Mouse (Mus musculus): ENCODE data around the gene Dmtf1. TPM values are rescaled to one million over a fixed set of nuclear protein-coding genes. Genes with fewer than 3 reads are reported as not detected.

Gene Dmtf1
- polyA plus RNA-seq, 1 experiment from 2014 or later, result 34.5 TPM

- no peaks in the 10 kb centered on the region for H3K36me3 ChIP-seq (ENCODE audit: control insufficient read depth, insufficient read depth, low read length)
- no peak overlapping the region for H3K4me2 ChIP-seq
- no peak overlapping the region for H3K9ac ChIP-seq (ENCODE audit: low read depth, low read length)
- ATAC-seq (replicated peaks; ENCODE audit: low FRiP score) (no peak), DNase-seq (ENCODE audit: low spot score) (no peak)
- H3K4me1 ChIP-seq (replicated peaks; ENCODE audit: control insufficient read depth, insufficient read depth, low read length), result no peaks in the 10 kb centered on the region
- no peaks in the 10 kb centered on the region for H3K9me3 ChIP-seq (ENCODE audit: control insufficient read depth, low read length)
- H3K27ac ChIP-seq (ENCODE audit: low read depth, low read length), result no peak overlapping the region
- H3K4me3 ChIP-seq (ENCODE audit: low read depth, low read length), result no peak overlapping the region
- no peaks in the 10 kb centered on the region for H3K27me3 ChIP-seq (replicated peaks; ENCODE audit: control insufficient read depth, insufficient read depth, low read length)
Measured at GRCm38 (mm10) chr5:9079773-9080501, 81.6 kb downstream of the Dmtf1 start.

DNA sequence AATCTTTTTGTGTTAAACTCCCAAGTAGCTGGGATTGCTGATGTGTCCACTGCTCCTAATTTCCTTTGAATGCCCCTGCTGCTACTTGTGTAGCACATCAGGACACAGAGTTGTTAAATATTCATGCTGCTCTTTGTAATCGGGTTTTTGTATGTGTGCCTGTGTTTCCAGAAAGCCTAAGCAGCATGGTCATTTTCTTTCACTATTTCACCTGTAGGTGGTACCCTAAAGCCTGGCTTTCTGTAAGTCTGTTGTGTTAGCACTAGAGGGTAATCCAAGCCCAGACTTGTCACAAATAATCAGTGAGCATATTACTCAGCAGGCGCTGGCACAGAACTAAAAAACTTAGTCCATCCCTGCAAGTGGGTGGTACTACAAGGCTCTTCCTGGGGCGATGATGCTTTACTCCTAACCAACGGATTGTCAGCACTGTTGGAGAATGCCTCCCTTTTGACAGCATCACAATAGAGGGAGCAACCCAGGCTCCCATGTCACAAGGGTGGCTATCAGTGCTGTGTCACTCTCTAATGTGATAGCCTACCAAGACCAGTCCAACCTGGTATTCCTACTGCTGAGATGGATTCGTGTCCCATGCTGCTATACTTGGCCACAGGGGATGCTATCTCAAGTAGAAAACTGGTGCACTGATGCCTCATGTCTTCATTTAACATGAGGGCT, 88.3 kb downstream of the Dmtf1 start:
- Histone ChIP-seq H3K9ac (ENCODE audit: low read depth, low read length) (no peak overlapping the region), H3K4me3 (ENCODE audit: low read depth, low read length) (no peak overlapping the region), H3K27me3 (replicated peaks; ENCODE audit: control insufficient read depth, insufficient read depth, low read length) (no peaks in the 10 kb centered on the region), H3K27ac (ENCODE audit: low read depth, low read length) (no peak overlapping the region), H3K9me3 (ENCODE audit: control insufficient read depth, low read length) (no peaks in the 10 kb centered on the region), H3K4me1 (replicated peaks; ENCODE audit: control insufficient read depth, insufficient read depth, low read length) (no peaks in the 10 kb centered on the region), H3K4me2 (no peak overlapping the region), H3K36me3 (ENCODE audit: control insufficient read depth, insufficient read depth, low read length) (no peaks in the 10 kb centered on the region)
- DNase-seq (ENCODE audit: low spot score) (no peak), ATAC-seq (replicated peaks; ENCODE audit: low FRiP score) (no peak)
- WGBS, result 57% methylated on average over 5 of the region's 5 CpGs

DNA sequence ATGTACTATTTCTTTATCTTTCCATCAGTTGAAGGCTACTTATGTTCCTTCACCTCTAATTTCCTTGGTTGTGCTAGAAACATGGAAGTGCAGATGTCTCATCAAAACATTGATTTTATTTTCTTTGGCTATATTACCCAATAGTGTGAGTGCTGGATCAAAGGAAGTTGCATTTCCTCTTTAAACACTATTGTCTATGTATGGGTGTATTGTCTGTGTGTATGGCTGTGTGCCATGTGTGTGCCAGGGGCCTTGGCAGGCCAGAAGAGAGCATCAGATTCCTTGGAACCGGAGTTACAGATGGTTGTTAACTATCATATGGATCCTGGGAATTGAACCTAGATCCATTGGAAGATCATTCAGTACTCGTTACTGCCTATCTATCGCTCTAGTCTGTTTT, 90.2 kb downstream of the Dmtf1 start:
- Histone ChIP-seq H3K4me3 (ENCODE audit: low read depth, low read length) (no peak overlapping the region), H3K9ac (ENCODE audit: low read depth, low read length) (no peak overlapping the region), H3K36me3 (ENCODE audit: control insufficient read depth, insufficient read depth, low read length) (no peaks in the 10 kb centered on the region), H3K27me3 (replicated peaks; ENCODE audit: control insufficient read depth, insufficient read depth, low read length) (no peaks in the 10 kb centered on the region), H3K4me2 (no peak overlapping the region), H3K9me3 (ENCODE audit: control insufficient read depth, low read length) (no peaks in the 10 kb centered on the region), H3K4me1 (replicated peaks; ENCODE audit: control insufficient read depth, insufficient read depth, low read length) (no peaks in the 10 kb centered on the region), H3K27ac (ENCODE audit: low read depth, low read length) (no peak overlapping the region)
- no peak for DNase-seq (ENCODE audit: low spot score)
- no peak for ATAC-seq (replicated peaks; ENCODE audit: low FRiP score)
- 84% methylated on average over 3 of the region's 3 CpGs for WGBS

DNA sequence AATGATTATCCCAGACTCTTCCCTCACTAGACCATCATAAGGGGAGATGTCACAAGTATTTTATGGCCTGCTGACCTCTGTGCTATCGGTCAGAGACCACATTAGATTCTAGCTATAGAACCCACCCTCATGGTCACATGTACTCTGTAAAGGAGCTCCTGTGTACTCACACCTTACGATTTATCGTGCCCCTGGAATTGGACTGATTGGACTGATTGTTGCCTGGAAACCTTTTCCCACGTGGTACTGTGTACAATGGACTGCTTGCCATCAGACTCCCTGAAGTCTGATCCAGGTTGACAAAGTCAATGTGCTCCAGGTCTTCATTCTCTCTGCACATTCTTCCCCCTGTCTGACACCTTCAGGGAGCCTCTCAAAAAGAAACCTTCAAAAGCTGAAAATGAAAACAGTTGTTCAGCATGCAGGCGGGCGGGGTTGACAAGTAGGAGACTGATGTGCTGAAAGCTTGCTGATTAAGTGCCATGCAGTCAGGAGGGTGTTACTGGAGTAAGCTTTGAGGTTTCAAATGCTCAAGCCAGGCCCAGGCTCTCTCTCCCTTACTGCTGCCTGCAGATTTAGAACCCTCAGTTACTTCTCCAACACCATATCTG, 91.9 kb downstream of the Dmtf1 start:
- Histone ChIP-seq H3K27me3 (replicated peaks; ENCODE audit: control insufficient read depth, insufficient read depth, low read length) (no peaks in the 10 kb centered on the region), H3K9ac (ENCODE audit: low read depth, low read length) (no peak overlapping the region), H3K9me3 (ENCODE audit: control insufficient read depth, low read length) (no peaks in the 10 kb centered on the region), H3K36me3 (ENCODE audit: control insufficient read depth, insufficient read depth, low read length) (no peaks in the 10 kb centered on the region), H3K4me2 (no peak overlapping the region), H3K27ac (ENCODE audit: low read depth, low read length) (no peak overlapping the region), H3K4me1 (replicated peaks; ENCODE audit: control insufficient read depth, insufficient read depth, low read length) (no peaks in the 10 kb centered on the region), H3K4me3 (ENCODE audit: low read depth, low read length) (no peak overlapping the region)
- WGBS, result 70% methylated on average over 6 of the region's 6 CpGs
- no peak for ATAC-seq (replicated peaks; ENCODE audit: low FRiP score)
- DNase-seq (ENCODE audit: low spot score), result no peak

DNA sequence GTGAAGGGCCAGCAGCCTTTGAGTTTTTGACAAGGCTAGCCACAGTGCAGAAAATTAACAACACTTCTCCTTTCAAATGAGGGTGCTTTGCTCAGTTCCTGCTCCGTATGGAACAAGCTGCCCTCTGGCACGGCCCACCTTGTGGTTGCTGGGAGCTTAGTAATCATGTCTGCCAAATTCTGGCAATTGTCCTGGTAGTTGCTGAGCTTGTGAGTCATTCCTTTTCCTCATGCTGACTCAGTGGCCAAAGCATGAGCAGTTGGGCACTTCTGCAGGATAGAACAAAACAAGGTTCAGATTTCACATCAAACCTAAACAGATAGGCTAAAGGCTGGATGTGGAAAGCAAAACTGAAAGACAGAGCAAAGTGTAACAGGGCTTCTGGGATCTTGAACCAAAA, 92.7 kb downstream of the Dmtf1 start:
- 49% methylated on average over 2 of the region's 2 CpGs for WGBS
- H3K27ac ChIP-seq (ENCODE audit: low read depth, low read length), result no peak overlapping the region
- no peak overlapping the region for H3K4me3 ChIP-seq (ENCODE audit: low read depth, low read length)
- DNase-seq (ENCODE audit: low spot score), result no peak
- no peaks in the 10 kb centered on the region for H3K4me1 ChIP-seq (replicated peaks; ENCODE audit: control insufficient read depth, insufficient read depth, low read length)
- no peaks in the 10 kb centered on the region for H3K36me3 ChIP-seq (ENCODE audit: control insufficient read depth, insufficient read depth, low read length)
- no peak for ATAC-seq (replicated peaks; ENCODE audit: low FRiP score)
- no peaks in the 10 kb centered on the region for H3K9me3 ChIP-seq (ENCODE audit: control insufficient read depth, low read length)
- H3K27me3 ChIP-seq (replicated peaks; ENCODE audit: control insufficient read depth, insufficient read depth, low read length), result no peaks in the 10 kb centered on the region
- H3K4me2 ChIP-seq, result no peak overlapping the region
- H3K9ac ChIP-seq (ENCODE audit: low read depth, low read length), result no peak overlapping the region

Other genes with a start within 250 kb of the Dmtf1 start
- 35.6 and 42.6 TPM in 2 replicates for gene Crot, start 164.5 kb downstream of the Dmtf1 start, polyA plus RNA-seq (2014; fragmentation: Nextera tagmentation; extraction: Ambion mirVana)
- 11.8 and 14.3 TPM in 2 replicates for gene Tmem243, start 61.1 kb downstream of the Dmtf1 start, polyA plus RNA-seq (2014; fragmentation: Nextera tagmentation; extraction: Ambion mirVana)
- 0.99 and 1.1 TPM in 2 replicates for gene 9330182L06Rik, start 104.3 kb upstream of the Dmtf1 start, polyA plus RNA-seq (2014; fragmentation: Nextera tagmentation; extraction: Ambion mirVana)